Mouse (Mus musculus): Measurements from ENCODE around the gene Anks1b.

- TF ChIP-seq CTCF (IDR thresholded peaks at IDR 0.05; ENCODE audit: extremely low read depth, insufficient read length, insufficient replicate concordance, low read depth, low read length) (no peak), POLR2A (IDR thresholded peaks at IDR 0.05; ENCODE audit: low read depth, low read length) (no peak)
These were observed 966.5 kb downstream of the Anks1b start for GRCm38 (mm10) chr10:90839611-90840335.

Measured in small intestine, adult 2 months (tissue).